Mouse (Mus musculus) heart, adult 2 months (tissue): ENCODE measurements around the gene Pomgnt2. TPM values are rescaled to one million over a fixed set of nuclear protein-coding genes. Genes with fewer than 3 reads are reported as not detected.
"Not testable (repeated sequence)": the region's sequence is repeated elsewhere in the genome, so short reads cannot be mapped to it uniquely, and the experiment has no call there.

Source experiments
- DNase-seq, 2 experiments: peaks; one replicate each; pipeline ENCODE4 v3.0.0; 2021
- H3K27ac ChIP-seq: fragments of 200-600 bp; 2 replicates; pipeline ENCODE4 v1.8.1; 2022
- H3K27me3 ChIP-seq: fragments of 200-500 bp; 2 replicates; pipeline ENCODE4 v1.6.1; 2012; ENCODE audit warnings: mild to moderate bottlenecking, low read length, inconsistent platforms, mixed read lengths; ENCODE audit not compliant: control insufficient read depth, insufficient read depth
- H3K36me3 ChIP-seq: fragments of 200-500 bp; 2 replicates; pipeline ENCODE4 v1.6.1; 2012; ENCODE audit warnings: low read length, inconsistent platforms; ENCODE audit not compliant: control insufficient read depth, insufficient read depth
- H3K4me1 ChIP-seq: fragments of 200-500 bp; 2 replicates; pipeline ENCODE4 v1.6.1; 2011; ENCODE audit warnings: low read length; ENCODE audit not compliant: control insufficient read depth, insufficient read depth
- H3K4me3 ChIP-seq: fragments of 200-600 bp; 2 replicates; pipeline ENCODE4 v1.8.1; 2022
- H3K79me2 ChIP-seq: fragments of 200-500 bp; replicated peaks from 2 replicates; pipeline ENCODE4 v1.6.1; 2012; ENCODE audit warnings: mild to moderate bottlenecking, inconsistent platforms, low read length, moderate library complexity, mixed read lengths; ENCODE audit not compliant: control insufficient read depth, insufficient read depth
- H3K9ac ChIP-seq: fragments of 200-500 bp; 2 replicates; pipeline ENCODE4 v1.6.1; 2012; ENCODE audit warnings: low read depth, mild to moderate bottlenecking, control low read depth, inconsistent platforms, low read length, mixed read lengths
- CTCF ChIP-seq: fragments of 200-600 bp; IDR thresholded peaks from 2 replicates; pipeline ENCODE4 v1.8.1; 2022; ENCODE audit warnings: antibody characterized with exemption, mild to moderate bottlenecking, moderate library complexity
- EP300 ChIP-seq: fragments of 200-500 bp; IDR thresholded peaks from 2 replicates; pipeline ENCODE4 v1.6.1; 2011; ENCODE audit warnings: low read depth, low read length, control low read depth; ENCODE audit not compliant: insufficient read depth
- POLR2A ChIP-seq: fragments of 200-500 bp; IDR thresholded peaks from 2 replicates; pipeline ENCODE4 v1.6.1; 2011; ENCODE audit warnings: mild to moderate bottlenecking, low read depth, low read length, control low read depth; ENCODE audit not compliant: insufficient read depth
- WGBS: fragments of 180-500 bp; shearing (Covaris S2); methylation state at CpG from one replicate; pipeline ENCODE4 v1.1.7; 2018; 5-methylcytosine and 5-hydroxymethylcytosine counted together
- intact Hi-C: fragments of 180-260 bp; cut with DNase I; formaldehyde crosslinking; loops from one replicate; pipeline ENCODE4 v1.15.1; 2025
- polyA plus RNA-seq: library from polyadenylated mRNA; depleted of rRNA; stranded (reverse); fragments of >200 nt; gene quantifications from 2 replicates; pipeline ENCODE4 v1.2.3, GENCODE M21; 2012
- total RNA-seq, 2 experiments: library from RNA; stranded (reverse); gene quantifications; 2 replicates each; pipeline ENCODE4 v1.2.3; 2021

The Pomgnt2 gene
- total and polyA plus RNA-seq, 3 experiments: 14.0 to 21.4 (median 15.3) TPM

DNA sequence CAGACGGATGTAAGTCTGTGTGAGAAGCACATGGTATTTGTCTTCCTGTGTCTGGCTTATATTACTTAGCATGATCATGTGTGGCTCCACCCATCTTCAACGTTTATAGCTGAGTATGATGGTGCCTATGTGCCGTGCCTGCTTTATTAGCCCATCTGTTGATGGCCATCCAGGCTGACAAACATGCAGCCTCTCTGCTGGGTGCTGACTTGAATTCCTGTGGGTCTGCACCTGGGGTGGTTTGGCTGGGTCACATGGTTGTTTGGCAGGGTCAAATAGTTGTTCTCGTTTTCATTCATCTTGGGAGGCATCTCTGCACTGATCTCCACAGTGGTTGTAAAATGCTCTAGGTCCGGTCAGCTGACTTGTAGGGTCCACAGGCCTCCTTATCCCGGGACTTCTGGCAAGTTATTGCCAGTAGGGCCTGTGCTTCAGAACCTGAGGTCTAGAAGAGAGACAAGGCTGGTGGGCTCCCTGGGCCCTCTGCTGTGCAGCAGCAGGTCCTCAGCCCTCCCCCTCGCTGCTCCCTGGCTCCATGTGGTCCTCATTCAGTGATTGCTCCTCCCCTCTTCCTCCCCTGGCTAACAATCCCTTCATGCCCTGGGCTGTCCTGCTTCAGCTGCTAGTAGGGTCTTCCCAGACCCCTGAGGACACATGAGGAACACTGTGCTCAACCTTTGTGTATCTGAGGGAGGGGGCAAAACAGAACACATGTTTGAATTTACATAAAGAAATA lies 29.1 kb upstream of the Pomgnt2 start:
- Histone ChIP-seq H3K27me3 (no peaks in the 10 kb centered on the region), H3K4me3 (no peak overlapping the region), H3K9ac (peak overlapping the region; percentile 54), H3K36me3 (peaks cover 11% of the 10 kb centered on the region), H3K79me2 (no peaks in the 10 kb centered on the region), H3K4me1 (peaks cover 68% of the 10 kb centered on the region), H3K27ac (peak overlapping the region; percentile 99)
- intact Hi-C loops: no loop called here
- DNase-seq: peak in 1 of 2 experiments; percentile 35
- no peak for TF ChIP-seq EP300
- no peak for TF ChIP-seq POLR2A
- TF ChIP-seq CTCF: no peak
- WGBS: 63% methylated on average over 7 of the region's 7 CpGs

DNA sequence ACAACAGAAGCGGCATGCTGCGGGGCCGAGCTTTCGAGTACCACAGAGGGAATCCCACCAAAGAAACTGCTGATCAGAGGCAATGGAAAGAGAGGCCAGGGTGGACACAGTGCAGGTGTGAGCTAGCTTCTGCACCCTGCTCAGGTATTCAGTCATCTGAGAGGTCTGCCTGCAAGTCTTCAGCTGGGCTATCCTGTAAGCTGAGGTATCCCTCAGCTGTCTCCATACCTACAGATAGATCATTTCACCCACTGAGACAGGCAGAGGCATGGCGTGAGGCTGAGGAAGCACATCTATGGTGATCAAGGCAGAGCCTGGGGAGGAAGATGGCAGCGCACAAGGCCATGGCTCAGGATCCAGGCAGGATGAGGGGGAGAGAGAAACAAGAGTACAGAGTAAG lies 27.5 kb upstream of the Pomgnt2 start:
- H3K9ac ChIP-seq: no peak overlapping the region
- H3K4me1 ChIP-seq: peaks cover 66% of the 10 kb centered on the region
- no peaks in the 10 kb centered on the region for H3K27me3 ChIP-seq
- WGBS: 79% methylated on average over 6 of the region's 6 CpGs
- intact Hi-C loops: no loop called here
- H3K36me3 ChIP-seq: peaks cover 11% of the 10 kb centered on the region
- no peak for TF ChIP-seq EP300
- TF ChIP-seq POLR2A: no peak
- no peak for TF ChIP-seq CTCF
- no peak overlapping the region for H3K4me3 ChIP-seq
- peak overlapping the region; percentile 95 for H3K27ac ChIP-seq
- DNase-seq: no peak
- H3K79me2 ChIP-seq: no peaks in the 10 kb centered on the region

DNA sequence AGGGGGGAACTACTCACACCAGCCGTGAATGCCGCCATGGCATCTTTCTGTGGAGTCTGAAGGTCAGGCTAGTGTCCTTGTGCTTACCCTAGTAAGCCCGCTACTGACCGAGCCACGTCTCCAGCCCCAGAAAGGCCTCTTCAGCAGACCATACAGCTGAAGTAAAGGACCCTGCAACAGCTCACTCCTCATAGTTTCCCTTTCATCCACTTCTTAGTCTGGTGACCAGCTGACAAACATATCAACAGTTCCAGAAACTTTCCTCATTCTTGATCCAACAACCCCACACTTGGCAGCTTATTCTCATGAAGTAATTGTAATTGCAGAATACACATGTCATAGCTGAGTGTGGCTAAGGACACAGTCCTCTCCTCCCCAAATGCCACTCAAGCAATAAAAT lies 27.0 kb upstream of the Pomgnt2 start:
- Histone ChIP-seq H3K4me3 (no peak overlapping the region), H3K36me3 (peaks cover 9% of the 10 kb centered on the region), H3K4me1 (peaks cover 65% of the 10 kb centered on the region), H3K27me3 (no peaks in the 10 kb centered on the region), H3K27ac (peak overlapping the region; percentile 95), H3K9ac (peak overlapping the region; percentile 4; the same call in 1 of the 2 replicates), H3K79me2 (no peaks in the 10 kb centered on the region)
- WGBS: 53% methylated on average over 5 of the region's 5 CpGs
- TF ChIP-seq EP300 (no peak), POLR2A (peak; percentile 35; the same call in 1 of the 2 replicates), CTCF (no peak)
- DNase-seq: peak; percentile 38 to 46
- intact Hi-C loops: loop anchor here (1.0 to 2.0 kb wide), 2 partner anchors 41 to 95 kb away; no protein-coding TSS in a partner anchor

DNA sequence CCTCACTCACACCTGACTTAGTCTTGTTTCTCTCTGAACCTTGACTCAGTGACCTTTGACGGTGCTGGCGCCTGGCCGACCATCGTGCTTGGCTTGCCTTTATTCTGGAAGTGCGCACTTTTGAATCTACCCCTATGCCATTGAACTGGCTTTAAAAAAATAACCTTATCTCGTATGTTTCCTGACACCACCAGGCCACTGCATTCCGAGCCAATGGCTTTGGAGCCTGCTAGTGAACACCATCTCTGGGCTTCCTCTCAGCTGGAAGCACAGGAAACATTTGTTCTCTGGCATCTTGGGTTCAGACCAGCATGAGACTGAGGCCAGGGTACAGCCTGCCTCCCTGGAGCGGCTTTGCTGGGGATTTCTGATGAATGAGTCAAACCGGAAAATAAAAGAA lies 25.9 kb upstream of the Pomgnt2 start:
- Histone ChIP-seq H3K79me2 (no peaks in the 10 kb centered on the region), H3K9ac (no peak overlapping the region), H3K4me1 (peaks cover 57% of the 10 kb centered on the region), H3K4me3 (no peak overlapping the region), H3K27me3 (no peaks in the 10 kb centered on the region), H3K27ac (peak overlapping the region; percentile 95), H3K36me3 (peaks cover 9% of the 10 kb centered on the region)
- DNase-seq: peak; percentile 89 to 91
- peak; percentile 71 for TF ChIP-seq POLR2A
- TF ChIP-seq CTCF: no peak
- TF ChIP-seq EP300: peak; percentile 99
- intact Hi-C loops: loop anchor here (1.0 to 2.0 kb wide), 3 partner anchors 43 to 96 kb away; no protein-coding TSS in a partner anchor
- 19% methylated on average over 9 of the region's 9 CpGs for WGBS

DNA sequence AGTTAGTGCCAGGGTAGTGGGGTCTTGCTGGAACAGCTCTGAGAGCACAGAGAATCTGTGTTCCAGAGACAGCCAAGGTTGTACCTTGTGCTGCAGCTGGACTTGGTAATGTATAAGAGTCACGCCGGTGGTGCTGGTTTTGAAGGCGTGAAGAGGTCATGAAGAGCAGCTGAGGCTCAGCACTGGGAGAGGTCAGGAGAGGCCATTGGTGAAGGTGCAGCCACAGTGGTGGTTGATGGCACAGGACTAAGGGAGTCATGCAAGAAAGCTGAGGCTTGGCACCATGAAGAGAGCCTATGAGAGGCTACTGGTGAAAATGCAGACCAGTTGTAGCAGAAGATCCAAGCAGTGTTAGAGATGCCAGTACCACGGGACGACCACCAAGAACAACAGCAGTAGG lies 24.7 kb upstream of the Pomgnt2 start:
- H3K36me3 ChIP-seq: peaks cover 8% of the 10 kb centered on the region
- H3K27me3 ChIP-seq: no peaks in the 10 kb centered on the region
- DNase-seq: no peak
- no peaks in the 10 kb centered on the region for H3K79me2 ChIP-seq
- H3K27ac ChIP-seq: peak overlapping the region; percentile 95
- H3K4me1 ChIP-seq: peaks cover 48% of the 10 kb centered on the region
- WGBS: 91% methylated on average over 5 of the region's 5 CpGs
- intact Hi-C loops: no loop called here
- no peak overlapping the region for H3K4me3 ChIP-seq
- no peak overlapping the region for H3K9ac ChIP-seq
- no peak for TF ChIP-seq POLR2A
- no peak for TF ChIP-seq EP300
- no peak for TF ChIP-seq CTCF

DNA sequence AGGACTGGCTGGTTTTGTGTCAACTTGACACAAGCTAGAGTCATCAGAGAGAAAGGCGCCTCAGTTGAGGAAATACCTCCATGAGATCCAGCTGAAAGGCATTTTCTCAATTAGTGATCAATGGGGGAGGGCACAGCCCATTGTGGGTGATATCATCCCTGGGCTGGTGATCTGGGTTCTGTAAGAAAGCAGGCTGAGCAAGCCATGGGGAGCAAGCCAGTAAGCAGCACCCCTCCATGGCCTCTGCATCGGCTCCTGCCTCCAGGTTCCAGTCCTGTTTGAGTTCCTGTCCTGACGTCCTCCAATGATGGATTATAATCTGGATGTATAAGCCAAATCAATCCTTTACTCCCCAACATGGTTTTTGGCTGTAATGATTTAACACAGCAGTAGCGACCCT lies 24.3 kb upstream of the Pomgnt2 start:
- H3K36me3 ChIP-seq, H3K9ac ChIP-seq, intact Hi-C loops, DNase-seq, H3K4me3 ChIP-seq, H3K79me2 ChIP-seq, H3K27me3 ChIP-seq: not testable (repeated sequence)
- Histone ChIP-seq H3K27ac (peak overlapping the region; percentile 95), H3K4me1 (peaks cover 44% of the 10 kb centered on the region)
- WGBS: 93% methylated on average over 4 of the region's 4 CpGs
